Mouse (Mus musculus): ENCODE results near the gene Arhgap6.
A peak's percentile ranks its signal among the peaks of the same experiment; 100 is the strongest.
"Not testable (repeated sequence)": the region's sequence is repeated elsewhere in the genome, so short reads cannot be mapped to it uniquely, and the experiment has no call there.

The Arhgap6 gene

DNA sequence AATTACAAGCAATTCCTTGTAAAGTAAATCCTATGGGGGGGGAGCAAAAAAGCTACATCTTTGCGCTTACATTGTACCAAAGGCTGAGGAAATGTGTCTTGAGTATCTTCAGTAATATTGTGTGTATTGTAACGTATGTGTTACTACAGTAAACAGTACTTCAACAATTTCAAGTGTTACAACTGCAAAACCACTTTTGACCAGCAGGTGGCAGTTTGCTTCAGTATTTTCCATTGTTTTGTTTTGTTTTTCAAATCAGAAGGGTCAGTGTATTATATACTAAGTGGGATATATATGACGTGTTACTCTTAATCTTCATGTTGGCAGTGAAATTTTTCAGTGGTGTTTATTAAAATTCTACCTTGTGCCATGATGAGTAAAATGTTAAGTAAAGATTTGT, 509.0 kb downstream of the Arhgap6 start:
- peak; percentile 16 for DNase-seq (ENCODE audit: inconsistent ontology term)

GRCm38 (mm10) chrX:169308559-169308958, 513.7 kb downstream of the Arhgap6 start:
- no peak for DNase-seq (ENCODE audit: inconsistent ontology term)

DNA sequence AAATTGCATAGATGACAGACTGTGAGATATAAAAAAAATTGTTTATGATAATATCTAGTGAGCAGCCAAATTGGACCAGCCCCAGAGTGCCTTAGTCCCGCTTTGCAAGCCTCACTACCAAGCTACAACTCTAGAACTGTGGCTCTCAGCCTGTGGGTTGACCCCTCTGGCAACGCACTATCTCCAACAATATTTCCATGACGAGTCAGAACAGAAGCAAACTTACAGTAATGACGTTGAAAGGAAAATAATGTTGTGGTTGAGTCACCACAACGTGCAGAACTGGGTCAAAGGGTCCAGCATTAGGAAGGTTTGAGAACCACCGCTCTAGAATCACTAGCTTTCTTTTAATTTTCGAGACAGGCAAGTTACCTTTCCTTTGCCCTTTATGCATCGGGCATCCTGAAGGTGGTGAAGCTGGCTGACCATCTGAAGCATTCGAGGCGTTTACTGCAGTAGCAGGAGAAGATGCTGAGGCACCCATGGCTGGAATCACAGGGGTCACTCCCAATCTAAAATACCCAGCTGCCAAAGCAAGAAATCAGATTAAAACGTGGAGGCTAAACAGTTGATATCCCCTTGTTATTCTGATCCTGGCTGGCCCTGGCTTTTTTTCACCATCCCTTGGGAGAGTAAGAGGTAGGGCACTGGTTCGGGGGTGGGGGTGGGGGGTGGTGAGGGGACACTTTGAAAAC, 524.3 kb downstream of the Arhgap6 start:
- peak; percentile 58 for DNase-seq (ENCODE audit: inconsistent ontology term)

- peak; percentile 95 for DNase-seq (ENCODE audit: inconsistent ontology term)
These were observed 525.2 kb downstream of the Arhgap6 start, which contains the start of gene Hccs for GRCm38 (mm10) chrX:169319945-169320667. TSS of gene Hccs (minus strand) at chrX:169320372.

GRCm38 (mm10) chrX:169320668-169321005, 525.7 kb downstream of the Arhgap6 start:
- DNase-seq (ENCODE audit: inconsistent ontology term): not testable (repeated sequence)

DNA sequence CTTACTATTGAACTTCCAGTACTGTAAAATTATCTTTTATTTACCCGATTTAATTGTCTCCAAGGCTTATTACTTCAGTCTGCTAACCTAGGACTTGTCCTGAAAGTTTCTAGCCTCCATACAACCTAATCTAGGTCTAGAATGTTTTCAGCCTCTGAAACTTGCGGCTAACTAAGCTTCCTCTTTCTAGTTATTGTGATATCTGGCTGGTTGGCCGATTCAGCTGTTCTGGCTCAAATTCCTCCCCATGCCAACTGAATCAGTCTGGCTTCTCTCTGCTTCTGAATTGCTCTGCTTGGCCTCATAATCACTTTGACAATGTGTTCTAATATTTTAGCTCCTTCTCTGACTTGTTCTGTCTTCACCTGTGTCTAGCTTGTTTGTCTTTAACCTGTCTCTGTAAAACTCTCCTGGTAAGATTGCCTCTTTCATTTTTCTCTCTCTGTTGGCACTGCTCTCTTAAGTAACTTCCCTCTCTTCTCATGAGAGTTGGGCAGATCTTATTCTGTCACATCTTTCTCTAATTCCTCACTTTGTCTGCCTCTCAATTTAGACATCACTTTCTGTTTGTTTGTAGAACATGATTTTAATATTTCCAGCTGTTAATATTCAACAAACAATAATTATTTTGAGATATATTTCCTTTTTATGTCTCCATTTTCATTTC, 531.2 kb downstream of the Arhgap6 start:
- no peak for DNase-seq (ENCODE audit: inconsistent ontology term)

- no peak for DNase-seq (ENCODE audit: inconsistent ontology term)
These were observed 537.4 kb downstream of the Arhgap6 start for GRCm38 (mm10) chrX:169332264-169332663.

- DNase-seq (ENCODE audit: inconsistent ontology term): no peak
These were observed 542.7 kb downstream of the Arhgap6 start for GRCm38 (mm10) chrX:169337559-169337958.

- no peak for DNase-seq (ENCODE audit: inconsistent ontology term)
These were observed 543.3 kb downstream of the Arhgap6 start for GRCm38 (mm10) chrX:169338213-169338612.

Measured in Muller cell, postnatal 12 days (primary cell).